Mouse (Mus musculus) layer of hippocampus, adult 18-20 months (tissue): Measurements from ENCODE around the gene 1700023F06Rik. TPM values are rescaled to one million over a fixed set of nuclear protein-coding genes. Genes with fewer than 3 reads are reported as not detected.

Experiments
- DNase-seq, 2 experiments: peaks; one replicate each; pipeline ENCODE4 v3.0.0; 2022; ENCODE audit warnings: low spot score in 2 of 2
- total RNA-seq, 2 experiments: library from RNA; stranded (reverse); gene quantifications; 2 replicates each; pipeline ENCODE4 v1.2.3; 2021

The 1700023F06Rik gene
- total RNA-seq, 2 experiments from 2014 or later = 1.6 to 2.2 TPM

GRCm38 (mm10) chr11:103184891-103185290 lies 23.5 kb downstream of the 1700023F06Rik start:
- DNase-seq = no peak

GRCm38 (mm10) chr11:103181911-103182310 lies 26.4 kb downstream of the 1700023F06Rik start:
- DNase-seq = no peak

- no peak for DNase-seq
Measured at GRCm38 (mm10) chr11:103181349-103181748, 27.0 kb downstream of the 1700023F06Rik start.

GRCm38 (mm10) chr11:103180426-103180825 lies 27.9 kb downstream of the 1700023F06Rik start:
- DNase-seq = no peak

- no peak for DNase-seq
Measured at GRCm38 (mm10) chr11:103178748-103179147, 29.6 kb downstream of the 1700023F06Rik start.

- no peak for DNase-seq
Measured at GRCm38 (mm10) chr11:103177815-103178485, 30.4 kb downstream of the 1700023F06Rik start.

GRCm38 (mm10) chr11:103177216-103177615 lies 31.1 kb downstream of the 1700023F06Rik start:
- no peak for DNase-seq

- no peak for DNase-seq
Measured at GRCm38 (mm10) chr11:103176510-103176909, 31.8 kb downstream of the 1700023F06Rik start.

GRCm38 (mm10) chr11:103175688-103176442 lies 32.5 kb downstream of the 1700023F06Rik start:
- no peak for DNase-seq

GRCm38 (mm10) chr11:103174891-103175391 lies 33.4 kb downstream of the 1700023F06Rik start:
- DNase-seq = no peak

GRCm38 (mm10) chr11:103174411-103174832 lies 33.9 kb downstream of the 1700023F06Rik start:
- no peak for DNase-seq

- DNase-seq = no peak
Measured at GRCm38 (mm10) chr11:103173771-103174344, 34.5 kb downstream of the 1700023F06Rik start.

- no peak for DNase-seq
Measured at GRCm38 (mm10) chr11:103173041-103173770, 35.2 kb downstream of the 1700023F06Rik start.

- DNase-seq = no peak
Measured at GRCm38 (mm10) chr11:103172392-103173040, 35.8 kb downstream of the 1700023F06Rik start.

GRCm38 (mm10) chr11:103171703-103172391 lies 36.5 kb downstream of the 1700023F06Rik start:
- no peak for DNase-seq

- no peak for DNase-seq
Measured at GRCm38 (mm10) chr11:103171286-103171620, 37.1 kb downstream of the 1700023F06Rik start.

- no peak for DNase-seq
Measured at GRCm38 (mm10) chr11:103170494-103171285, 37.7 kb downstream of the 1700023F06Rik start, which contains the start of gene Fmnl1. Fmnl1 (plus strand) TSS chr11:103171107.

GRCm38 (mm10) chr11:103170111-103170493 lies 38.3 kb downstream of the 1700023F06Rik start:
- no peak for DNase-seq

- no peak for DNase-seq
Measured at GRCm38 (mm10) chr11:103169664-103170063, 38.7 kb downstream of the 1700023F06Rik start.
